Mouse (Mus musculus) stomach, postnatal 0 days (tissue): Measurements from ENCODE around the gene Zfp977.
"Not testable (repeated sequence)": the region's sequence is repeated elsewhere in the genome, so short reads cannot be mapped to it uniquely, and the experiment has no call there.

ENCODE experiments used
- CTCF ChIP-seq: IDR thresholded peaks from 2 replicates; pipeline ENCODE4 v1.5.1; 2016; ENCODE audit warnings: antibody characterized with exemption, low read depth, mild to moderate bottlenecking, moderate library complexity
- EP300 ChIP-seq: optimal IDR thresholded peaks from 2 replicates; pipeline ENCODE3; 2016; ENCODE audit warnings: antibody characterized with exemption

DNA sequence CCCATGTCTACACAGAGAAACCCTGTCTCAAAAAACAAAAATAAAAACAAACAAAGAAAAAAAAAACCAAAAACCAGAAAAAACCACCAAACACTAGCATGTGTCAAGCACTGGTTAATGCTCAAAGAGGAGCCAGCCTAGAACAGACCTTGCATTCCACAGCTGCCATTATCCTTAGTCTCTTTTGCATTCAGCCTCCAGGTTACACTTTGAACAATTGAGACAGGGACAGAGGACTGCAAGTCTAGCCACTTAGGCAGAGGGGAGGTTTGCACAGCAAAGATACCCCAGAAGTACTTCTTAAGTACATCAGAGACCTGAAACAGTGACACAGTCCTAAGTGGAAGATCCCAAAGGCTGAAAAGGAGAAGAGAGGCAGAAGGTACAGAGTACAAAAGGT is 1.0 kb downstream of the Zfp977 start:
- not testable (repeated sequence) for TF ChIP-seq CTCF, EP300
